Mouse (Mus musculus): Measurements from ENCODE around the gene Moxd1. TPM values are rescaled to one million over a fixed set of nuclear protein-coding genes. Genes with fewer than 3 reads are reported as not detected.
"Not testable (repeated sequence)": the region's sequence is repeated elsewhere in the genome, so short reads cannot be mapped to it uniquely, and the experiment has no call there.

Moxd1 gene
- polyA plus RNA-seq, 1 experiment from 2014 or later, result 16.1 TPM

DNA sequence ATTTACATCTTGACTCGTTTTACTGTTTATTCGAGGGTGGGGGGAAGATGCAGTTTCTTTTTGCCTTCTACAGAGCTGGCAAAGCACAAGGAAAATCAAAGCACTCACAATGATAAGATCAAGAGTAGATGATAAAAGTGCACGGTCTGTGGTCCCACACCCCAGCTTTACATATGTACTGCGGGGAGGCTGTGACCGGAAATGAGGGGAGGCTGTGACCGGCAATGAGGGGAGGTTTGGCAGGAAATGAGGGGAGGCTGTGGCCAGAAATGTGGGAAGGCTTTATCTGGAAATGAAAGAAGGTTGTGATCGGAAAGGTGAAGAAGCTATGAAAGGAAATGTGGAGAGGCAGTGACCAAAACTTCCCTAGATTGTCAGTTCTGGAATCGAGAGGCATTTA is 68.3 kb downstream of the Moxd1 start:
- Histone ChIP-seq H3K4me3 (no peak overlapping the region), H3K27ac (no peak overlapping the region), H3K36me3 (no peaks in the 10 kb centered on the region), H3K9ac (no peak overlapping the region), H3K27me3 (no peaks in the 10 kb centered on the region), H3K9me3 (replicated peaks) (no peaks in the 10 kb centered on the region), H3K4me1 (no peaks in the 10 kb centered on the region), H3K4me2 (replicated peaks) (no peak overlapping the region)
- WGBS, result 84% methylated on average over 8 of the region's 8 CpGs
- no peak for ATAC-seq (ENCODE audit: low FRiP score)

DNA sequence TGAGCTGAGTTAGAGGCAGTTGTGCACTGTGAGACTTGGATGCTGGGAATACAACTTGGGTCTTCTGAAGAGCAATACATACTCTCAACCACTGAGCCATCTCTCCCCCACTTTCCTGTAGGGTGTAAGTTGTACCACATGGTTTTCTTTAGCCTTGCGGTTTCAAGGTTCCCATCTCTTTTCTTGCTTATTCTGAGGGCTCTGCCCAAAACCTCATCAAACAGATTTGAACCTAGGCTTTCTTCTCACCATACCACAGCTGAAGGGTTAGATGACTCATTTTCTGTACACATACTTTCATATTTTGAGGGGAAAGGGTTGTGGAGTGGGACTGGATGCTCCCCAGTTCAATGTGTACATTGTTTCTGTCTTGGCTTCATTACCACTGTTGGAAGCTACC is 69.4 kb downstream of the Moxd1 start:
- no peak overlapping the region for H3K27ac ChIP-seq

GRCm38 (mm10) chr10:24296608-24297007 is 73.3 kb downstream of the Moxd1 start:
- no peaks in the 10 kb centered on the region for H3K9me3 ChIP-seq (replicated peaks)
- 66% methylated on average over 4 of the region's 4 CpGs for WGBS
- H3K27ac ChIP-seq, result no peak overlapping the region
- H3K9ac ChIP-seq, result no peak overlapping the region
- no peaks in the 10 kb centered on the region for H3K36me3 ChIP-seq
- no peaks in the 10 kb centered on the region for H3K27me3 ChIP-seq
- no peak for ATAC-seq (ENCODE audit: low FRiP score)
- H3K4me3 ChIP-seq, result no peak overlapping the region
- H3K4me1 ChIP-seq, result no peaks in the 10 kb centered on the region
- no peak overlapping the region for H3K4me2 ChIP-seq (replicated peaks)

More for the DNA sequence above, 69.4 kb downstream of the Moxd1 start:
- Histone ChIP-seq H3K4me3 (no peak overlapping the region), H3K36me3 (no peaks in the 10 kb centered on the region), H3K9ac (no peak overlapping the region), H3K4me1 (no peaks in the 10 kb centered on the region), H3K4me2 (replicated peaks) (no peak overlapping the region), H3K9me3 (replicated peaks) (no peaks in the 10 kb centered on the region), H3K27me3 (no peaks in the 10 kb centered on the region)
- no peak for ATAC-seq (ENCODE audit: low FRiP score)
- WGBS, result 81% methylated on average over 1 of the region's 1 CpGs

- H3K9me3 ChIP-seq (replicated peaks), result no peaks in the 10 kb centered on the region
- ATAC-seq (ENCODE audit: low FRiP score), result no peak
- no peaks in the 10 kb centered on the region for H3K36me3 ChIP-seq
- no peak overlapping the region for H3K4me2 ChIP-seq (replicated peaks)
- H3K4me1 ChIP-seq, result no peaks in the 10 kb centered on the region
- WGBS, result 0% methylated on average over 1 of the region's 1 CpGs
- no peak overlapping the region for H3K9ac ChIP-seq
- no peaks in the 10 kb centered on the region for H3K27me3 ChIP-seq
- no peak overlapping the region for H3K27ac ChIP-seq
- no peak overlapping the region for H3K4me3 ChIP-seq
Observed at GRCm38 (mm10) chr10:24297792-24298191, 74.5 kb downstream of the Moxd1 start.

- Histone ChIP-seq H3K27me3 (no peaks in the 10 kb centered on the region), H3K27ac (no peak overlapping the region), H3K36me3 (no peaks in the 10 kb centered on the region), H3K4me3 (no peak overlapping the region), H3K4me2 (replicated peaks) (no peak overlapping the region), H3K4me1 (no peaks in the 10 kb centered on the region), H3K9ac (no peak overlapping the region), H3K9me3 (replicated peaks) (no peaks in the 10 kb centered on the region)
- ATAC-seq (ENCODE audit: low FRiP score), result peak; percentile 48
- WGBS, result 46% methylated on average over 2 of the region's 2 CpGs
Observed at GRCm38 (mm10) chr10:24298260-24299244, 75.2 kb downstream of the Moxd1 start.

DNA sequence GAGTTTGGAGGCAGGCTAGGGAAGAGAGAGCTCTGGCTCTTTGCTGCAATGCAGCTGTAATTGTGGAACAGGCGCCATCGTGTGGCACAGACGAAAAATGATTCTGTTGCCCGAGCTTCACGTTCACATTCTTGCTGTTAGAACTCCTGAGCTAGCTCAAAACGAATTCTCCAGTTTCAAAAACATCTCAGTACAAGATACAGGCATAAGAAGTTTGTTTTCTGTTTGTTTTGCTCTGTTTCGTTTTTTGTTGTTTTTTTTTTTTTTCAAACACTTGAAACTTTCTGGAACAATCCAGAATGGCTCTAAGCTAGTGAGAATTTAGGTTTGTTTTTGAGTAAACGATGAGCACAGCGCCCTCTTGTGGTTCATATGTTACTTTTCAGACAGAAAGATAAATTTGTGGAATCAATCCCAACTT is 88.9 kb downstream of the Moxd1 start:
- no peak overlapping the region for H3K9ac ChIP-seq
- no peaks in the 10 kb centered on the region for H3K9me3 ChIP-seq (replicated peaks)
- under 1% methylated on average over 9 of the region's 9 CpGs for WGBS
- H3K36me3 ChIP-seq, result no peaks in the 10 kb centered on the region
- no peaks in the 10 kb centered on the region for H3K27me3 ChIP-seq
- no peak overlapping the region for H3K4me3 ChIP-seq
- H3K27ac ChIP-seq, result no peak overlapping the region
- no peak for ATAC-seq (ENCODE audit: low FRiP score)
- H3K4me2 ChIP-seq (replicated peaks), result peak overlapping the region; percentile 14; the same call in 1 of the 2 replicates
- 0 out of 2 replicates have a peak, but pooled peaks cover 2% of the 10 kb centered on the region for H3K4me1 ChIP-seq

DNA sequence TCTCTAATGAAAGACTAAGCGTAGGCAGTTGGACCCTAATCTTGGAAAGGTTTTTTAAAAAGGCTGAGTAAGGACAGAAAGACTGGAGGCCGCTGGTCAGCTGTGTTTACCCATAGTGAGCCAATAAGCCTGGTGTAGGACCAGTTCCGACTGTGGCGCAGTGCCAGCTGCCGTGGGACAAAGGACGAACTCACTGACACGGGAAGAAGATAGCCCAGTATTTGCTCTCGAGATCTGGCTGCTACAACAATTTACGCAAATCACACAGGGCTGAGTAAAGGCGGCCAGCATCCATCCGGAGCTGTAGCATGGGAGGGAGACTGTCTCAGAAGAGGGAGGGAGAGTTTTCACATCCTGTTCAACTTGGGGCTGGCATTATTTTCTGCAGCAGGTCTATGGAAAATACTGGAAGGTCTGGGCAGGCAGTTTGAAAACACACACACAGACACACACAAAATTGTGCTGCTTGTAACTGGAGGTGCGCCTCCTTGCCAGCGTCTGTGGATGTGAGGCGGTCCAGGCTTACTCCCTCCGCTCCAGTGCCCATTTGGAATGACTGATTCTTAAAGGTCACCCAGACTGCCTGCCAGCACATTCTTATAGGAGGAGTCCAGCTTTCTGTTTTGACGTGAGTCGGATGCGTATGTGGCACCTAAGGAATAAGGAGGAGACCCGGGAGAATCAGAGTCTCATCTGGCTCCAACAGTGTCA is 94.0 kb downstream of the Moxd1 start:
- no peak overlapping the region for H3K4me2 ChIP-seq (replicated peaks)
- 67% methylated on average over 19 of the region's 19 CpGs for WGBS
- no peak overlapping the region for H3K9ac ChIP-seq
- H3K4me3 ChIP-seq, result no peak overlapping the region
- H3K36me3 ChIP-seq, result no peaks in the 10 kb centered on the region
- H3K27me3 ChIP-seq, result no peaks in the 10 kb centered on the region
- H3K4me1 ChIP-seq, result 0 out of 2 replicates have a peak, but pooled peaks cover 6% of the 10 kb centered on the region
- no peak for ATAC-seq (ENCODE audit: low FRiP score)
- no peak overlapping the region for H3K27ac ChIP-seq
- H3K9me3 ChIP-seq (replicated peaks), result no peaks in the 10 kb centered on the region

GRCm38 (mm10) chr10:24320326-24320725 is 97.0 kb downstream of the Moxd1 start:
- H3K9me3 ChIP-seq (replicated peaks), result no peaks in the 10 kb centered on the region
- WGBS, result 86% methylated on average over 3 of the region's 3 CpGs
- no peak for ATAC-seq (ENCODE audit: low FRiP score)
- 0 out of 2 replicates have a peak, but pooled peaks cover 6% of the 10 kb centered on the region for H3K4me1 ChIP-seq
- no peak overlapping the region for H3K4me2 ChIP-seq (replicated peaks)
- H3K27ac ChIP-seq, result no peak overlapping the region
- H3K9ac ChIP-seq, result no peak overlapping the region
- no peaks in the 10 kb centered on the region for H3K27me3 ChIP-seq
- H3K4me3 ChIP-seq, result no peak overlapping the region
- H3K36me3 ChIP-seq, result no peaks in the 10 kb centered on the region

GRCm38 (mm10) chr10:24323066-24323465 is 99.7 kb downstream of the Moxd1 start:
- H3K4me2 ChIP-seq (replicated peaks), result no peak overlapping the region
- no peaks in the 10 kb centered on the region for H3K9me3 ChIP-seq (replicated peaks)
- no peak overlapping the region for H3K9ac ChIP-seq
- WGBS, result 86% methylated on average over 4 of the region's 4 CpGs
- no peak overlapping the region for H3K27ac ChIP-seq
- no peaks in the 10 kb centered on the region for H3K4me1 ChIP-seq
- H3K27me3 ChIP-seq, result no peaks in the 10 kb centered on the region
- H3K36me3 ChIP-seq, result no peaks in the 10 kb centered on the region
- no peak for ATAC-seq (ENCODE audit: low FRiP score)
- H3K4me3 ChIP-seq, result no peak overlapping the region

DNA sequence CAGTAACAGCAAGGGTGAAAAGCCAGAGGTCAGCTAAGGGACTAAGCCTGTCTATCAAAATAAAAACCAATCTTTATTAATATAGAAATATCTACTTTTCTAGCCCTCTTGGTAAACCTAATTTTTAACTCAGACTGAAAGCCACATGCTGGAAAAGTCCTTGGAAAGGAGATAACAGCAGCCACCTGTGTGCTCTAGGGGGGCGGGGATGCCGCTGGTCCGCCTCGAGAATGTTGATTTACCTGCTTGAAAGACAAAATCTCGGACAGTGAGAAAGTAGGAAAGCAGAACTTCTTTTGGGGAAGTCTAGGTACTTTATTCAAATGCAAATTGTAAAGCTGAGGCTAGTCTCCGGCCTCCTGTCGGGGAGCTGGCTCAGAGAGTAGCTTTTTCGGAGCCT is 103.9 kb downstream of the Moxd1 start:
- H3K9me3 ChIP-seq (replicated peaks); H3K4me1 ChIP-seq; H3K9ac ChIP-seq; H3K4me3 ChIP-seq; ATAC-seq (ENCODE audit: low FRiP score); H3K27me3 ChIP-seq; H3K27ac ChIP-seq; H3K36me3 ChIP-seq; H3K4me2 ChIP-seq (replicated peaks): not testable (repeated sequence)
- 40% methylated on average over 8 of the region's 8 CpGs for WGBS

DNA sequence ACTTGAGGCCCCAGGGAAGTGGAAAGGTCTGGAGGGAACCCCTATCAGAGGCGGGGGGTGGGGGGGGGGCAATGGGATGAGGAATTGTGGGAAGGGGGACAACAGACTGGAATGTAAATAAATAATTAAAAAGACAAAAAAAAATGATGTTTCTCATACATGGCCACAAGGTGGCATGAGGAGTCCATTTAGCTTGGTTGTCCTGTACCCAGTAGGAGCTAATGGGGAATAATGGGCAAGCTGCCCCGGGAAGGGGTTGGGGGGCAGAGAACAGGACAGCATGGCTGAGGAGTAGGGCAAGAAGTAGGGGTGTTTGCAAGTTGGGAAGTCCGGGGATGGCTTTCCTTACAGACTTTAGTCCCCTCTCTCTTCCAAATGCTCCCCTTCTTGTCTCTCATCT is 109.5 kb downstream of the Moxd1 start:
- no peak overlapping the region for H3K27ac ChIP-seq
- no peak for ATAC-seq (ENCODE audit: low FRiP score)
- no peak overlapping the region for H3K9ac ChIP-seq
- no peaks in the 10 kb centered on the region for H3K27me3 ChIP-seq
- H3K4me2 ChIP-seq (replicated peaks), result no peak overlapping the region
- H3K4me1 ChIP-seq, result no peaks in the 10 kb centered on the region
- H3K9me3 ChIP-seq (replicated peaks), result no peaks in the 10 kb centered on the region
- H3K36me3 ChIP-seq, result no peaks in the 10 kb centered on the region
- 46% methylated on average over 3 of the region's 3 CpGs for WGBS
- no peak overlapping the region for H3K4me3 ChIP-seq

DNA sequence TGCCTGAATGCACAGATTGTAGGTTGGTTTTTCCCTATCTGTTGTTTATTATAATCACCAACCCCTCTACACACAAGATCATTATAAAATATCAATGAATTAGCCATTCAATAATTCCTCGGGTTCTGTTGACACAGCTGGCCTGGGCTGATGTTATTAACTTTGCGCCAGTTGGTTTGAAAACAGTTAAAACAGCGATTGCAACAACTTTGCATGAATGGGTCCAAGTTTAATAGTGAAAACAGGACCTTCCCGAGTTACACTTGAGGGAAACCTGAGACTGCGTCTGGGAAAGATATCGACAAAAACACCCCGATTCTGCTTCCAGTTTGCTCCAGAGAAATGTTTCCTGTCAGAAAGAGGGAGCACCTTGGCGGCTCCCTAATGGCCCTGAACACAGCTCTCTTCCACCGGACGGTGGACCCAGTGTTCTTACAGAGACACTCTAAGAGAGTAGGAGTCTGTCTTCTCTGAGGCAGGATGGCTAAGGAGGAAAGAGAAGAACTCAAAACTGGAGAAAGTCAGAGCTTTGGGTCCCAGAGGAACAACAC is 116.4 kb downstream of the Moxd1 start:
- H3K27me3 ChIP-seq, result no peaks in the 10 kb centered on the region
- no peaks in the 10 kb centered on the region for H3K9me3 ChIP-seq (replicated peaks)
- 73% methylated on average over 10 of the region's 10 CpGs for WGBS
- H3K36me3 ChIP-seq, result no peaks in the 10 kb centered on the region
- no peak overlapping the region for H3K27ac ChIP-seq
- no peak for ATAC-seq (ENCODE audit: low FRiP score)
- no peak overlapping the region for H3K4me2 ChIP-seq (replicated peaks)
- H3K9ac ChIP-seq, result no peak overlapping the region
- H3K4me1 ChIP-seq, result no peaks in the 10 kb centered on the region
- no peak overlapping the region for H3K4me3 ChIP-seq

All from hindbrain, embryonic 12.5 days (tissue).